Mouse (Mus musculus): ENCODE data around the gene Pogk.

Gene Pogk

GRCm38 (mm10) chr1:166409701-166410220 lies at the start of gene Pogk:
Gene Pogk, minus strand, starts transcription at chr1:166409863.
- DNase-seq (ENCODE audit: low spot score) = peak; percentile 92

- DNase-seq (ENCODE audit: low spot score) = no peak
Observed at GRCm38 (mm10) chr1:166441992-166442391, 32.3 kb upstream of the Pogk start.

GRCm38 (mm10) chr1:166439426-166439825 lies 29.8 kb upstream of the Pogk start:
- DNase-seq (ENCODE audit: low spot score) = no peak

GRCm38 (mm10) chr1:166429809-166430431 lies 20.3 kb upstream of the Pogk start:
- DNase-seq (ENCODE audit: low spot score) = no peak

- peak; percentile 28 for DNase-seq (ENCODE audit: low spot score)
Observed at GRCm38 (mm10) chr1:166429053-166429452, 19.4 kb upstream of the Pogk start.

GRCm38 (mm10) chr1:166412266-166412665 lies 2.6 kb upstream of the Pogk start:
- DNase-seq (ENCODE audit: low spot score) = no peak

- DNase-seq (ENCODE audit: low spot score) = no peak
Observed at GRCm38 (mm10) chr1:166411541-166411940, 1.9 kb upstream of the Pogk start.

GRCm38 (mm10) chr1:166409177-166409700 lies 424 bp downstream of the Pogk start:
- peak; percentile 74 for DNase-seq (ENCODE audit: low spot score)

- no peak for DNase-seq (ENCODE audit: low spot score)
Observed at GRCm38 (mm10) chr1:166403846-166404245, 5.8 kb downstream of the Pogk start.

GRCm38 (mm10) chr1:166402003-166402402 lies 7.7 kb downstream of the Pogk start:
- DNase-seq (ENCODE audit: low spot score) = peak; percentile 46

- DNase-seq (ENCODE audit: low spot score) = no peak
Observed at GRCm38 (mm10) chr1:166401455-166401854, 8.2 kb downstream of the Pogk start.

GRCm38 (mm10) chr1:166396381-166396780 lies 13.3 kb downstream of the Pogk start:
- no peak for DNase-seq (ENCODE audit: low spot score)

GRCm38 (mm10) chr1:166395661-166396060 lies 14.0 kb downstream of the Pogk start:
- DNase-seq (ENCODE audit: low spot score) = no peak

- DNase-seq (ENCODE audit: low spot score) = no peak
Observed at GRCm38 (mm10) chr1:166394770-166395169, 14.9 kb downstream of the Pogk start.

- DNase-seq (ENCODE audit: low spot score) = no peak
Observed at GRCm38 (mm10) chr1:166391671-166392070, 18.0 kb downstream of the Pogk start.

GRCm38 (mm10) chr1:166389406-166390125 lies 20.1 kb downstream of the Pogk start:
- DNase-seq (ENCODE audit: low spot score) = no peak

- DNase-seq (ENCODE audit: low spot score) = no peak
Observed at GRCm38 (mm10) chr1:166388511-166388910, 21.2 kb downstream of the Pogk start.

- DNase-seq (ENCODE audit: low spot score) = no peak
Observed at GRCm38 (mm10) chr1:166385431-166385830, 24.2 kb downstream of the Pogk start.

- DNase-seq (ENCODE audit: low spot score) = no peak
Observed at GRCm38 (mm10) chr1:166384614-166385013, 25.0 kb downstream of the Pogk start.

- DNase-seq (ENCODE audit: low spot score) = no peak
Observed at GRCm38 (mm10) chr1:166382626-166383025, 27.0 kb downstream of the Pogk start.

- no peak for DNase-seq (ENCODE audit: low spot score)
Observed at GRCm38 (mm10) chr1:166381821-166382220, 27.8 kb downstream of the Pogk start.

- DNase-seq (ENCODE audit: low spot score) = no peak
Observed at GRCm38 (mm10) chr1:166381336-166381735, 28.3 kb downstream of the Pogk start.

- DNase-seq (ENCODE audit: low spot score) = peak; percentile 70
Observed at GRCm38 (mm10) chr1:166379630-166380231, 29.9 kb downstream of the Pogk start.

Data from MN1 (cell line).